Mouse (Mus musculus) embryonic fibroblast, embryonic 13.5 days (primary cell): Measurements from ENCODE around the gene Zfp984.
"Not testable (repeated sequence)": the region's sequence is repeated elsewhere in the genome, so short reads cannot be mapped to it uniquely, and the experiment has no call there.

Experiments
- CTCF ChIP-seq: IDR thresholded peaks from 2 replicates; pipeline ENCODE4 v1.5.1; 2011; ENCODE audit warnings: mild to moderate bottlenecking, control low read depth, low read length, moderate library complexity, borderline replicate concordance; ENCODE audit not compliant: insufficient read depth
- POLR2A ChIP-seq: IDR thresholded peaks from 2 replicates; pipeline ENCODE4 v1.6.1; 2011; ENCODE audit warnings: low read depth, mild to moderate bottlenecking, control low read depth, low read length, moderate library complexity

DNA sequence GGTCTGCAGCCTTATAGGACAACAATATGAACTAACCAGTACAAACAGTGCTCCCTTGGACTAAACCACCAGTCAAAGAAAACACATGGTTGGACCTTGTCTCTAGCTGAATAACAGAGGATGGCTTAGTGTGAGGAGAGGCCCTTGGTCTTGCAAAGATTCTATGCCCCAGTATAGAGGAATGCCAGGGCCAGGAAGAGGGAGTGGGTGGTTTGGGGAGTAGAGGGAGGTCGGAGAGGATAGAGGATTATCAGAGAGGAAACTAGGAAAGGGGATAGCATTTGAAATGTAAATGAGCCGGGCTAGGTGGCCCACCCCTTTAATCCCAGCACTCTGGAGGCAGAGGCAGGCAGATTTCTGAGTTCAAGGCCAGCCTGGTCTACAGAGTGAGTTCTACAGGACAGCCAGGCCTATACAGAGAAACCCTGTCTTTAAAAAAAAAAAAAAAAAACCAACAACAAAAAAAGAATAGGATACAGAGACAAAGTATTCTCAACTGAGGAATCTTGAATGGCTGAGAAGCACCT, 16.1 kb downstream of the Zfp984 start:
- not testable (repeated sequence) for TF ChIP-seq CTCF, POLR2A
